Mouse (Mus musculus): Measurements from ENCODE around the gene Aknad1.

The Aknad1 gene

DNA sequence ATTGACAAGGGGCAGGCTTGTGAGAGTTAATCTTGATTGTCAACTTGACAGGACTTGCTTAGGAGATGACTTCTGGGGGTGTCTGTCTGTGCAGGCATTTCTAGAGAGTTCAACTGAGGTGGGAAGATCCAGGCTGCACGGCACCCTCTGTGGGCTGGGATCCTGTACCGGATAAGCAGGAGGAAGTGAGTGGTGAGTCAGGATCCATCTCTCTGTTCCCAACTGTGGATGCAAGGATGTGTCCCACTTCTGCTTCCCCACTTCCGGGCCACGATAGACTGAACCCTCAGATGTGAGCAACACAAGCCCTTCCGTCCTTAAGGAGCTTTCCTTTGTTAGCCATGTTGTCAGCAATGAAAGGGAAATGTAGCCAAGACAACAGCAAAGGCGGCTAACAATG lies 47.1 kb downstream of the Aknad1 start:
- in situ Hi-C loops (cut with MboI, MseI), result no loop called here

DNA sequence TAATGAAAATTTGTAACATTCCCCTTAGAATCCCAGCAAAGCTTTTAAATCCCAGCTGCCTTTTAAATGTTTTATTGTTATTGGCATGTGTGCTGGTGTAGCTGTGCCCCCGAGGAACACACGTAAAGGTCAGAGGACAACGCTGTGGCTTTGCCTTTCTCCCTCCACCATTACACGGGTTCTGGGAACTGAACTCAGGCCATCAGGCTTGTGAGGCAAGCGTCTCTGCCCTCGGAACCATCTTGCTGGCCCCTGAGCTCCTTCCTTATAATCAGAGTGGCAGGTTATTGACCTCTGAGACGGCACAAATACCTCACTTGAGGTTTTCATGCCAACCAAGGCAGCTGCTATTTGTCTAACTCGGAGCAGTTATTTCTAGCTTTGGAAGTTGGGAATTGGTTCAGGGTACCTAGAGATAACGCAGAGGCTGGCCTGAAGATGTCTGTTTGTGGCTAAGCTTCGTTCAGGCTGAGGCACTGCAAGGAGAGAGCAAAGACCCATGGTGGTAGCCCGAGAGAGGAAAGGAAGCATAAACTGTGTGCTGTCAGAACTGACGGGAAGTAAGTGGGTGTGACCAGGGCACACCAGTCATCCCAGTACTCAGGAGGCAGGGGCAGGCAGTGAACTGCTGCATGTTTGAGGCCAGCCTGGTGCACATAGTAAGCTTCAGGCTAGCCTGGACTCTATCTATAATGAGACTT lies 48.4 kb downstream of the Aknad1 start:
- in situ Hi-C loops (cut with MboI, MseI), result no loop called here

DNA sequence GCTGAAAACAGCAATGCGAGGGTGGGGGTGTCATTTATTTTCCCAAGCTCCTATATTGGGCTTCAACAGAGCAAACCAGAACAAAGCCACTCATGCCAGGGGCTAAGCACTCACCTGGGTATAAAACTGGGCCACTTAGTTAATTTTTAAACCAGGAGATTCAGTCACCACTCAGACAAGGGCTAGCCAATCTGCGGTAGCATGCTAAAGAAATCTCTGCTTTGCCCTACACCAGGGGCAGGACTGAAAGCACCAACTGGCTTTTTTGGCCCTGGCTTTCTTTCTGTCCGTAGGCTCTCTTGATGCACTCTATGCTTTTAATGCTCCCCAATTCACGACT lies 49.0 kb downstream of the Aknad1 start:
- in situ Hi-C loops (cut with MboI, MseI), result no loop called here

DNA sequence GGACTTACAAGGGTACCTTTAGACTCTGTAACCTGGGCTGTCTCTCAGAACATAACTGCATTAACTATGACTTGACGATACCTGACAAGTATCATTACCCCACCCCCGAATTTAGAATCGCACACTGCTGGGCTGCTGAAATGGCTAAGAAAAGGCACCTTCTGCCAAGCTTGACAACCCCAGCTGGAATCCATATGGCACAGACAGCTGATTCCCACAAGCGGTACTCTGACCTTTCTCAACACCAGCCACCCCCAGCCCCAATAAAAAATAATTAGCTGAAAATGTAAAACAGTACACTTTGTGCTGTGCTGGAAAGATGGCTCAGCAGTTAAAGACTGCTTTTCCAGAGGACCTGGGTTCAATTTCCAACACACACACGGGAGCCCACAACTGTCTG lies 49.8 kb downstream of the Aknad1 start:
- in situ Hi-C loops (cut with MboI, MseI), result no loop called here

DNA sequence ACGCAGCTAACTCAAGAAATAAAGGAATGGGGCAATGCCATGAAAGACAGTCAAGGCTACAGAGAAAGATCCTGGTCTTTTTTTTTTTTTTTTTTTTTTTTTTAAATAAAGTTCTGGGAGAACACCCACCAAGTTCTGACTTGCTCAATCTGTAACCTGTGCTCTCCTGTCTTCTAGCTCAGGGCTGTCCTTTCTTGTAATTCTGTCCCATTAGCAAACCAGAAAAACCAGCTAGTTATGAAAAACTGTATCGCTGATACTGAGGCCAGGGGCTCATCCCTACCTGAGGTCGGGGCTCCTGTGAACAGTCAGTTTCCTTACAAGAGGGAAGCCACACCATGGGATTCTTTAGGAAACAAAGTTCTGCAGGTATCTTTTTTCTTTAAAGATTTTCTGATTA lies 51.0 kb downstream of the Aknad1 start:
- in situ Hi-C loops (cut with MboI, MseI), result no loop called here

DNA sequence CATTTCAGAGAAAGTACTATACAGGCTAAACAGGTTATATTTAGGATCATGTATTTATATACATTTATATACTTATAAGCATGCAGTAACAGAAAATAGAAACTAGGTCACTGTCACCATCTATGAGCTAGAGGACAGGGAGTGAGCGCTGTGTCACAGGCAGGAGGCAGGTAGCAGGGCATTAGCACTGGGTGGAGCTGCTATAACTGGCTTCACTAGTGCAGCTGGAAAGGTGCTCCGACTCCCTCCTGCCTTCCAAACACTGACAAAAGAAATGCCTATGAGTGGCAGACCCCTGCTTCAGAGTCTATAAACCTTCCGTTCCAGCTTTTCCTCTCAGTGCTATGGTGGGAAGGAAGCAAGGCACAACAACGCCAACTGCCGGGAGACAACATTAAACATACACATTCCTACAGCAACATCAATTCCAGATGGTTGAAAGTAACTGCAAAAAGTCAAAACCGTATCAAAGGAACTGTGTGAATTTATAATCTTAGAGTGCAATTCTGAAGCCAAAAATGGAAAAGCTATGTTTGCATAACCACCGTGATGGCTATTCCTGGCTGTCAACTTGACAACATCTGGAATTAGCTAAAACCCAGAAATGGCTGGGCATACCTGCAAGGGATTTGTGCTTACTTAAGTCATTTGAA lies 51.7 kb downstream of the Aknad1 start:
- in situ Hi-C loops (cut with MboI, MseI), result no loop called here

DNA sequence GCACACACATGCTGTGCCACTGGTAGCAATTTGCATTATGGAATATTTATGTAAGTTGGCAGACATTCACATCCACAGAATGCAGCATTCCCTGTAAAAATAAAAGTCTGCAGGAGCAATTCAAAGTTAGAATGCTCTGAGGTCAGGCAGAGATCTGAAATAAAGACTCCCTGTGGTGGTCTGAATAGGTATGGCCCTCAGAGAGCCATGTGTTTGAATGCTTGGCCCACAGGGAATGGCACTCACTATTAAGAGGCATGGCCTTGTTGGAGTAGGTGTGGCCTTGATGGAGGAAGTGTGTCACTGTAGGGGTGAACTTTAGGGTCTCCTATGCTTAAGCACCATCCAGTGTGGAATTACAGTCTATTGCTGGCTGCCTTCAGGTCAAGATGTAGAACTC lies 53.0 kb downstream of the Aknad1 start:
- in situ Hi-C loops (cut with MboI, MseI), result no loop called here

DNA sequence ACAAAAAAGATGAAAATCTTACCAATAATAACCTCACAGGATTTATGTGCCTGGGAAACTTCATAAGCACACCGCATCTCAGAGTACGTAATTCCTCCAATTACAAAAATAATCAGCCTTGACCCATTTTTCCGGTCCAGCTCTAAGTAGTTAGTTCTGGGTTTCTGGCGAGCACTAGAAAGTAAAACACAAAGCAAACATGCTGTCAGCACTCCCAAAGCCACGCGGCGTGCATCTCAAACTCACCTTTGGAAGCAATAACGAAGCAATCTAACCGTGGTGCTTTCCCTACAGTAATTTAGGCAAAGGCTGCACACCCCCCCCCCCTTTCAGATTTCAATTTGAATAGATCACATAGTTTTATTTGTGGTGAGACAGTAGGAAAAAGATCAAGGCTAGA lies 55.3 kb downstream of the Aknad1 start:
- in situ Hi-C loops (cut with MboI, MseI), result no loop called here

DNA sequence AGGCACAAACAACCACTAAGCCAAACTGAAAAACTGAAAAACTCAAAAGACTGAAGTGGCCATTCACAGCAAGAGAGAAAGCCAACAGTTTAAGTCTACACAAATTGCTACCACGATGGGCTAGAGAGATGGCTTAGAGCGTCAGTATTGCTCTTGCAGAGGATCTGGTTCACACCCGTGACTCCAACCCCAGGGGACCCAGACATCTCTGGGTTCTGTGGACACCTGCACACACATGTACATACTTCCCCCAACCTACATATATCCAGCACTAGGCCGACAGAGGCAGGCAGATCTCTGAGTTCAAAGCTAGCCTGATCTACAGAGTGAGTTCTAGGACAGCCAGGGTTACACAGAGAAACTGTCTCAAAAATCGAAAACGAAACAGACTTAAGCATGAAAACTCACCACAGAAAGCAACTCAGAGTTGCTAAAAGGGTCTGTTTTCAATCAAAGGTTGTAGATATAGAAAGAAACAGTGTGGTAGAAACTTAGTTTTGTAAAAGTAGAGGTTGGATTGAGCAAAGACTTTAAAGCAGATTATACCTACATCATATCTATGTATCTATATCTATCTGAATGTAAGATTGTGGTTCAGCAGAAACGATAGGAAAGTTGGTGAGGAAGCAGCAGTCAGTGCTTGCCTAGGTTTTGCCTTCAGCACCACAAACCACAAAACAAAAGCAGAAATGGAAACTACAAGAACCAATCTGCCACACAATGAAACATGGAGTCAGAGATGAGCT lies 56.3 kb downstream of the Aknad1 start:
- in situ Hi-C loops (cut with MboI, MseI), result no loop called here

DNA sequence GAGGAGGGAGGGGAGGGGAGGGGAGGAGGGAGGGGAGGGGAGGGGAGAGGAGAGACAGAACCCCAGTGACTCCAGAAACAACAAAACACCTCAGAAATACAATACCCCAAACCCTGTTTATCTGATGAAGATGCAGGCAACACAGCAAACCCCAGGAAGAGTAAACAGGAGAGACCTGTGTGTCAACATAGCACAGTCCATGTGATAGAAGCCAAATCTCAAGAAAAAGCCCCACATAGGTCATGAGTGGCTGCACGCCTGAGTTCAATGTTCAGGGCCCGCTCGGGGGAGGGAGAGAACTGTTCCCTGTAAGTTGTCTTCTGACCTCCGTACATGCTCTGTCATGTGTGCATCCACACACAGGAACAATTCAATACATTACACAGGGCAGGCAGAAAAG lies 56.9 kb downstream of the Aknad1 start:
- in situ Hi-C loops (cut with MboI, MseI), result no loop called here

DNA sequence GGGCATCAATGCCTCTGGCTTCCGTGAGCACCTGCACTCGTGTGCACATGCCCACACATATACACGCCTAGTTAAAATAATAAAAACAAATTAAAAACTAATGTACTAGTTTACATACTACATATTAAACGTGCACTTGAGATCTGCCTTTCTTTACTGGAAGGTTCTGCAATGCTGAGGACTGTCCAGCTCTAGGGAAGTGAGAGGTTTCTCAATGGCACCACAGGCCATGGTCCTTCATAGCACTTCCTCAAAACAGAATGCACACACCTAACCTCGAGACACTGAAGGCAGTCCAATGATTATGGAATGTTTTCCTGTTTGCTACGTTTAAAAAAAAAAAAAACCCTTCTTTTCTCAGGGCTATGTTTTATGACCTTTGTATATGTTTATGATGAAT lies 58.3 kb downstream of the Aknad1 start:
- in situ Hi-C loops (cut with MboI, MseI), result no loop called here

DNA sequence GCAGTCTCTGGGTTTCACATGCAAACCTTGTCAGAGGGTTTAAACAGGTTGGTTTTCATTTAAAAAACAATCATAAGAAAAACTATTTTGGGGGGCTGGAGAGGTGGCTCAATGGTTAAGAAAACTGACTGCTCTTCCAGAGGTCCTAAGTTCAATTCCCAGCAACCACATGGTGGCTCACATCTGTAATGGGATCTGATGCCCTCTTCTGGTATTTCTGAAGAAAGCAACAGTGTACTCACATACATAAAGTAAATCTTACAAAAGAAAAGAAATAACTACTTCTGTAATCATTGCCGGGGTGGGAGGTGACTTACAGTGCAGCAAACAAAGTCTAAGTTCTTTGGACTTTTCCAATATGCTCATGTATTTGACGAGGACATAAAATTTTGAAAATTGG lies 58.9 kb downstream of the Aknad1 start:
- in situ Hi-C loops (cut with MboI, MseI), result no loop called here

DNA sequence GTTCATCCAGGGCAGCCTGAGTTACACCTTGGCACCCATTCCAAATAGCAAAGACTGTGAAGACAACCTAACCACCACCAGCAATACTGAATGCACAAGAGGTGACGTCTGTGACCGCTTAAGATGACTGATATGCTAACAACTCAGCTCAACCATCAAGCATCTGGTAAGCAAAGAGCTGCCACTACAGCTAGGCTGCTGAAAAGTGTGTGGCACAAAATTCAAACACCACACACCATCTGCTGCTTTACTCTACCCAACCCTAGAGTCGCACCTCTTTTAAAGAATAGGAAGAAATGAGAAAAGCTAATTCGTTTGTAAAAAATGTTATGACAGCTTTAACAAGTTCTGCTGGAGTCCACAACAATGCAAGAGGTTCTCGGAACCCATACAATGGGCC lies 66.2 kb downstream of the Aknad1 start:
- in situ Hi-C loops (cut with MboI, MseI), result no loop called here

DNA sequence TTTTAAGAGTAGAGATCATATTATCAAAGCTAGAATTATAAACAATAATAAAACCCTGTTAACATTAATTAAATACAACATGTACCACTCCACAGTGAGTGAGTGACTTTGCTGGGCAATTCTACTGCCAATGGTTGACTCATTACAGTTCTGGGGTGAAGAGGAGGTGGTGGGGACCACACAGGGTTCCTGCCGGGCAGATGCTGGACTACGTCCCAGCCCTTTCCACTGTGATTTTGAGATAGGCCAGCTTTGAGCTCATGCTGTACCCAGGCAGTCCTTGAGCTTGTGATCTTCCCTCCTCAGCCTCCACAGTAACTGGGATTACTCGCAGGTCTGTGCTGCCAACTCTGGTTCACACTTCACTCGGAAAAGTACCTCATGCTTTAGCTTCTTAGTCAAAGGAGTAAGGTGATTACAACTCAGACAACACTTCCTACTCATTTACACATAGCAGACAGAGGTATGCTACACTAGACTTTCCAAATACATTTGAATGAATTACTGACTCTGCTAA lies 71.3 kb downstream of the Aknad1 start:
- in situ Hi-C loops (cut with MboI, MseI), result no loop called here

DNA sequence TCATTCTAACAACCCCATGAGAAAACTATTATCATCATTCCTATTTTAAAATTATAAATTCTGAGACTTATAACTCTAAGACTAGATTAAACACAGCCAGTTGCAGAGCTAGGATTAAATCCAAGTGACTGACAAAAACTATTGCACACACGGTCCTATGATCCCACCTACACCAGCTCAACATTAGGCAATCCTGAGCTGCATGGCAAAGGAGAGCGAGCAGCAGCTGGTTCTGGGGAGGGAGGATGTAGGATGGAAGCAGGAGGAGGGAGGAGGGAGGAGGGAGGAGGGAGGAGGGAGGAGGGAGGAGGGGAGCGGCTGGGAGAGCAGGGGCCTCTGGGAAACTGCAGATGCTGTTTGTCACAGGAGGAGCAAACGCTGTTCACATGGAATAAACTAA lies 76.2 kb downstream of the Aknad1 start:
- in situ Hi-C loops (cut with MboI, MseI), result no loop called here

DNA sequence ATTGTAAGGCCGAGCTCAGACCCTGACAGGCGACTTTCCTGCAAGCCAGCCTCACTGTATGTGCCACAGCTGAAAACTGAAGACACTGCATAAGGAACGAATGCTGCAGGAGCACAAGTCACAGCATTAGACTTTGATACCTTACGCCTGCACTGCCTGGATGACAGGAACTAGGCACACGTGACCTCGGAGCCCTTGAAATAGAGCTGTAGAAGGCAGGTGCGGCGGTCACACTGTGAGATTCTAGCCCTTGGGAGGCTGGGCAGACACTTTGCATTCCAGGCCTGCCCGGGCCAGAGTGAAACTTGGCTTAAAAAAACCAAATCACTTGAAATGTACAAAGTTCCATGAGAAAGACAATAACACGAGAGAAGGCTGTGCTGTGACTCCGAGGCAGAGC lies 91.0 kb downstream of the Aknad1 start:
- in situ Hi-C loops (cut with MboI, MseI), result no loop called here

DNA sequence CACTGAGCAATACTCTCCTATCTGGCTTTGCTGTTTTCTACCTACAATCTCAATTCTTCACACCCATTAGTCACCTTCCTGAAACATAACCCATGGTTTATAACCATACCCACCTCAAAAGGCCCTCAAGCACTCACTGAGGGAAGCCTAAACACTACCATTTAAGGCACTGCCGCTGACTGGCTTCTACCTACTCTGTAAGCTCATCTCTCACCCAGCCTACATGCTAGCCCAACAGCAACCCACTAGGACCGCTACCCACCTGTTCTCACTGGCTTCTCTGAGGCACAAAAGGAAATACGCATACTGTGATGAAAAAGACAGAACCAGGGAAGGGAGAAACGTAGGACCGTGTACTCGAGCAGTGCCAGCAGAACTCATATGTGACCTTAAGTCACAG lies 92.3 kb downstream of the Aknad1 start:
- in situ Hi-C loops (cut with MboI, MseI), result no loop called here

Measured in T-helper 1 cell (primary cell).